Mouse (Mus musculus) brain, embryonic 14.5 days (tissue): ENCODE data around the gene 1600014C23Rik. TPM values are rescaled to one million over a fixed set of nuclear protein-coding genes. Genes with fewer than 3 reads are reported as not detected.

Experiments
- DNase-seq: peaks from one replicate; pipeline ENCODE4 v3.0.0-alpha.2; 2011; ENCODE audit warnings: low read depth
- CTCF ChIP-seq: fragments of 200-500 bp; IDR thresholded peaks from 2 replicates; pipeline ENCODE4 v1.5.1; 2012; ENCODE audit warnings: inconsistent platforms, mild to moderate bottlenecking, moderate library complexity, borderline replicate concordance; ENCODE audit not compliant: insufficient read depth, insufficient read length; ENCODE audit errors: extremely low read depth
- POLR2A ChIP-seq: fragments of 200-500 bp; IDR thresholded peaks from 2 replicates; pipeline ENCODE4 v1.6.1; 2012; ENCODE audit warnings: mild to moderate bottlenecking, inconsistent platforms, borderline replicate concordance; ENCODE audit not compliant: poor library complexity, insufficient read depth, insufficient read length, severe bottlenecking; ENCODE audit errors: extremely low read depth
- polyA plus RNA-seq: library from polyadenylated mRNA; depleted of rRNA; stranded (reverse); fragments of >200 nt; gene quantifications from 2 replicates; pipeline ENCODE4 v1.2.3, GENCODE M21; 2012

The 1600014C23Rik gene
- polyA plus RNA-seq, 1 experiment: 0.21 TPM

- DNase-seq: no peak
- TF ChIP-seq POLR2A (no peak), CTCF (no peak)
Observed at GRCm38 (mm10) chr17:45761902-45762301, 28.3 kb upstream of the 1600014C23Rik start.

- no peak for DNase-seq
- TF ChIP-seq POLR2A: no peak
- no peak for TF ChIP-seq CTCF
Observed at GRCm38 (mm10) chr17:45760965-45761645, 27.5 kb upstream of the 1600014C23Rik start.

GRCm38 (mm10) chr17:45759751-45760150, 26.1 kb upstream of the 1600014C23Rik start:
- DNase-seq: peak; percentile 36
- TF ChIP-seq POLR2A: no peak

GRCm38 (mm10) chr17:45758808-45759207, 25.2 kb upstream of the 1600014C23Rik start:
- DNase-seq: no peak
- TF ChIP-seq CTCF (no peak), POLR2A (no peak)

- TF ChIP-seq POLR2A (no peak), CTCF (no peak)
- no peak for DNase-seq
Observed at GRCm38 (mm10) chr17:45757932-45758331, 24.3 kb upstream of the 1600014C23Rik start.

- no peak for TF ChIP-seq POLR2A
- no peak for TF ChIP-seq CTCF
- no peak for DNase-seq
Observed at GRCm38 (mm10) chr17:45756831-45757230, 23.2 kb upstream of the 1600014C23Rik start.

GRCm38 (mm10) chr17:45756391-45756790, 22.7 kb upstream of the 1600014C23Rik start:
- DNase-seq: no peak
- TF ChIP-seq POLR2A (no peak), CTCF (no peak)

- no peak for TF ChIP-seq POLR2A
- TF ChIP-seq CTCF: no peak
- DNase-seq: peak; percentile 90
Observed at GRCm38 (mm10) chr17:45754186-45754862, 20.7 kb upstream of the 1600014C23Rik start.

GRCm38 (mm10) chr17:45752678-45753077, 19.0 kb upstream of the 1600014C23Rik start:
- no peak for TF ChIP-seq POLR2A
- no peak for TF ChIP-seq CTCF
- DNase-seq: no peak

- DNase-seq: no peak
- TF ChIP-seq CTCF: no peak
- TF ChIP-seq POLR2A: no peak
Observed at GRCm38 (mm10) chr17:45752053-45752452, 18.4 kb upstream of the 1600014C23Rik start.

- no peak for TF ChIP-seq POLR2A
- no peak for TF ChIP-seq CTCF
- DNase-seq: no peak
Observed at GRCm38 (mm10) chr17:45751359-45751758, 17.7 kb upstream of the 1600014C23Rik start.

GRCm38 (mm10) chr17:45749100-45749499, 15.5 kb upstream of the 1600014C23Rik start:
- no peak for TF ChIP-seq POLR2A
- TF ChIP-seq CTCF: no peak
- no peak for DNase-seq
